Mouse (Mus musculus): ENCODE results near the gene Hist1h3g. TPM values are rescaled to one million over a fixed set of nuclear protein-coding genes. Genes with fewer than 3 reads are reported as not detected.
"Not testable (repeated sequence)": the region's sequence is repeated elsewhere in the genome, so short reads cannot be mapped to it uniquely, and the experiment has no call there.

The Hist1h3g gene
- polyA plus RNA-seq, 1 experiment from 2014 or later = 1.4 TPM

DNA sequence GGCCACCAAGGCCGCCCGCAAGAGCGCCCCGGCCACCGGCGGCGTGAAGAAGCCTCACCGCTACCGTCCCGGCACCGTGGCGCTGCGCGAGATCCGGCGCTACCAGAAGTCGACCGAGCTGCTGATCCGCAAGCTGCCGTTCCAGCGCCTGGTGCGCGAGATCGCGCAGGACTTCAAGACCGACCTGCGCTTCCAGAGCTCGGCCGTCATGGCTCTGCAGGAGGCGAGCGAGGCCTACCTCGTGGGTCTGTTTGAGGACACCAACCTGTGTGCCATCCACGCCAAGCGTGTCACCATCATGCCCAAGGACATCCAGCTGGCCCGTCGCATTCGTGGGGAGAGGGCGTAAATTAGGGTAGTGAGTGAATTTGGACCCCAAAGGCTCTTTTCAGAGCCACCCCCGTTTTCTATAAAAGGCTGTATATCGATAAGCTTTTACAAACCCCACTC lies 40.7 kb downstream of the Hist1h3g start:
- not testable (repeated sequence) for DNase-seq; H3K36me3 ChIP-seq (ENCODE audit: control insufficient read depth, insufficient read depth, low read length); ATAC-seq (ENCODE audit: low FRiP score, low TSS enrichment); H3K9me3 ChIP-seq (ENCODE audit: control insufficient read depth, low read length); H3K27me3 ChIP-seq (ENCODE audit: control insufficient read depth, insufficient read depth, low read length)
- H3K9ac ChIP-seq (replicated peaks; ENCODE audit: low read length) = peak overlapping the region; percentile 30; the same call in 1 of the 2 replicates
- H3K4me3 ChIP-seq (replicated peaks; ENCODE audit: low read depth, low read length) = peak overlapping the region; percentile 36
- H3K4me1 ChIP-seq (ENCODE audit: control insufficient read depth, insufficient read depth, low read length) = peaks cover 30% of the 10 kb centered on the region
- peak overlapping the region; percentile 59 for H3K4me2 ChIP-seq (ENCODE audit: low read length)
- H3K27ac ChIP-seq (replicated peaks; ENCODE audit: low read depth, low read length) = peak overlapping the region; percentile 68
- 0% methylated on average over 10 of the region's 40 CpGs for WGBS

DNA sequence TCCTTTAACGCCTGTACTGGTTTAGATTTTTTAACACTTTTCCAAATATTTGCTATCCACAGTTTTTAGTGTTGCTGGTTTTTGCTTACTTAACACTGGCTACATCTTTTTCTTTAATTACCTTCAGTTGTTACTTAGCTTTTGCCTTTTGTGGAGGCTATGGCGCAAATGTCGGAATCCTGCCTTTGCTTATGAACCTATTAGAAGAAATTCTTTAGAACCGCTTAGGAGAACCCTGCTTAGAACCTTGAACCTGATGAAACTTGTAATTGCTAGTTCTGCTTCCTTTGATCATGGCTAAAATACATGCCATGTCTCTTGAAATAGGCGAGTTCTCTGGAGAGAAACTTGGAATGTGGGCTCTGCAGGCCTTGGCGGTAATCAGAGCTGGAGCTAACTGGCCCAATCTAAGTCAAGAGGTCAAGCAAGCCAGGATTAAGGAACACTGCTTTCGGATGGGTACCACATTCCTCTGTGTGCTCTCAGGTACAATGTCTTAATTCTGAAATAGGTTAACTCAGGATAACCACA lies 41.2 kb downstream of the Hist1h3g start:
- peaks cover 30% of the 10 kb centered on the region for H3K4me1 ChIP-seq (ENCODE audit: control insufficient read depth, insufficient read depth, low read length)
- H3K9me3 ChIP-seq (ENCODE audit: control insufficient read depth, low read length) = no peaks in the 10 kb centered on the region
- no peaks in the 10 kb centered on the region for H3K36me3 ChIP-seq (ENCODE audit: control insufficient read depth, insufficient read depth, low read length)
- H3K9ac ChIP-seq (replicated peaks; ENCODE audit: low read length) = peak overlapping the region; percentile 30; the same call in 1 of the 2 replicates
- H3K27ac ChIP-seq (replicated peaks; ENCODE audit: low read depth, low read length) = peak overlapping the region; percentile 49; the same call in 1 of the 2 replicates
- WGBS = 2% methylated on average over 7 of the region's 7 CpGs
- no peak for ATAC-seq (ENCODE audit: low FRiP score, low TSS enrichment)
- H3K4me3 ChIP-seq (replicated peaks; ENCODE audit: low read depth, low read length) = peak overlapping the region; percentile 36
- no peak for DNase-seq
- peak overlapping the region; percentile 59 for H3K4me2 ChIP-seq (ENCODE audit: low read length)
- H3K27me3 ChIP-seq (ENCODE audit: control insufficient read depth, insufficient read depth, low read length) = no peaks in the 10 kb centered on the region

DNA sequence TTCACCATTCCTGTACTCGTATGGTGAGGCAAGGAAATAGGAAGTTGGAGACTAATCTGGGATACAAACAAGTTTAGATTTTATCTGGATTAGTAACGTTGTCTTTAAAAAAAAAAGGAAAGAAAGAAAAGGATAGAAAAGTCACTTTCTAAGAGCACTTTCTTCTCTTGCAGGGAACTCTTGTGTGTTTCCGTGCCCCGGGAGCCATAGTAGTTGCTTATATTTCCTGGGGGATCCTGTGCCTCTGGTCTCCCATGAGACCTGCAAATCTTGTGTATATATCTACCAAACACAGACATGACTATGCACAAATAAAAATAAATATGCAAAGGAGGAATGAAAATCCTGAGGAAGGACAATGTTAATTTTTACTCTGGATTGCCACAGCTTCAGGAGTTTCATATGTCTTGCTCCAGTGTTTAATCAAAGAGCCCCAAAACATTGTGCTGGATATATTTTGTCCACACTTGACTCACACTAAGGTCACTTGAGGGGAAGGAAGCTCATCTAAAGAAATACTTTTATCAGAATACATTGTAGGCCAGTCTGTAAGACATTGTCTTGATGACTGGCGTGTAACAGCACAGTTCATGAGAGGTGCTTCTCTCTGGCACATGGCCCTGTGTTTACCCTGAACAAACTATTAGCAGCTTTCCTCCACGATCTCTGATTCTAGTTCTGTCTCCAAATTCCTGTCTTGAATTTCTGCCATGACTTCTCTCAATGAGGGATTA lies 41.9 kb downstream of the Hist1h3g start:
- H3K4me3 ChIP-seq (replicated peaks; ENCODE audit: low read depth, low read length) = peak overlapping the region; percentile 36; the same call in 1 of the 2 replicates
- H3K27ac ChIP-seq (replicated peaks; ENCODE audit: low read depth, low read length) = no peak overlapping the region
- H3K9me3 ChIP-seq (ENCODE audit: control insufficient read depth, low read length) = no peaks in the 10 kb centered on the region
- H3K36me3 ChIP-seq (ENCODE audit: control insufficient read depth, insufficient read depth, low read length) = no peaks in the 10 kb centered on the region
- peaks cover 31% of the 10 kb centered on the region for H3K4me1 ChIP-seq (ENCODE audit: control insufficient read depth, insufficient read depth, low read length)
- 46% methylated on average over 6 of the region's 6 CpGs for WGBS
- H3K4me2 ChIP-seq (ENCODE audit: low read length) = peak overlapping the region; percentile 59
- no peak for ATAC-seq (ENCODE audit: low FRiP score, low TSS enrichment)
- H3K9ac ChIP-seq (replicated peaks; ENCODE audit: low read length) = peak overlapping the region; percentile 30; the same call in 1 of the 2 replicates
- no peak for DNase-seq
- no peaks in the 10 kb centered on the region for H3K27me3 ChIP-seq (ENCODE audit: control insufficient read depth, insufficient read depth, low read length)

DNA sequence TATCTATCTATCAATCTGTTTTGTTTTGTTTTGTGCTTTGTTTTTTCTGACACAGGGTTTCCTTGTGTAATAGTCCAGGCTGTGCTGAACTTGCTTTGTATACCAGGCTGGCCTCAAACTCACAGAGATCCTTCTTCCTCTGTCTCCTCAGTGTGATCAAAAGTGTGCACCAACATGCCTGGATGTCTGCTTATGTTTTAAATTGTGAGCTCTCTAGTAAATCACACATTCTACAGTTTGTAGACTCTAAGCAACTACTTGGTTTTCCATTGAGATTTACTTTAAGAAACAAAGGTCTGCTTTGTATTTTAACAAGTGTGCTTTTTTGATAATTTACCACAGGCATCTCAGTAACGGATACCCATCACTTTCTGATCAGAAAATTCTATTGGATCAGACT lies 42.6 kb downstream of the Hist1h3g start:
- no peak overlapping the region for H3K9ac ChIP-seq (replicated peaks; ENCODE audit: low read length)
- H3K9me3 ChIP-seq (ENCODE audit: control insufficient read depth, low read length) = no peaks in the 10 kb centered on the region
- WGBS = 95% methylated on average over 1 of the region's 1 CpGs
- no peaks in the 10 kb centered on the region for H3K36me3 ChIP-seq (ENCODE audit: control insufficient read depth, insufficient read depth, low read length)
- peaks cover 28% of the 10 kb centered on the region for H3K4me1 ChIP-seq (ENCODE audit: control insufficient read depth, insufficient read depth, low read length)
- no peaks in the 10 kb centered on the region for H3K27me3 ChIP-seq (ENCODE audit: control insufficient read depth, insufficient read depth, low read length)
- ATAC-seq (ENCODE audit: low FRiP score, low TSS enrichment) (no peak), DNase-seq (no peak)
- no peak overlapping the region for H3K4me3 ChIP-seq (replicated peaks; ENCODE audit: low read depth, low read length)
- H3K27ac ChIP-seq (replicated peaks; ENCODE audit: low read depth, low read length) = no peak overlapping the region
- no peak overlapping the region for H3K4me2 ChIP-seq (ENCODE audit: low read length)

DNA sequence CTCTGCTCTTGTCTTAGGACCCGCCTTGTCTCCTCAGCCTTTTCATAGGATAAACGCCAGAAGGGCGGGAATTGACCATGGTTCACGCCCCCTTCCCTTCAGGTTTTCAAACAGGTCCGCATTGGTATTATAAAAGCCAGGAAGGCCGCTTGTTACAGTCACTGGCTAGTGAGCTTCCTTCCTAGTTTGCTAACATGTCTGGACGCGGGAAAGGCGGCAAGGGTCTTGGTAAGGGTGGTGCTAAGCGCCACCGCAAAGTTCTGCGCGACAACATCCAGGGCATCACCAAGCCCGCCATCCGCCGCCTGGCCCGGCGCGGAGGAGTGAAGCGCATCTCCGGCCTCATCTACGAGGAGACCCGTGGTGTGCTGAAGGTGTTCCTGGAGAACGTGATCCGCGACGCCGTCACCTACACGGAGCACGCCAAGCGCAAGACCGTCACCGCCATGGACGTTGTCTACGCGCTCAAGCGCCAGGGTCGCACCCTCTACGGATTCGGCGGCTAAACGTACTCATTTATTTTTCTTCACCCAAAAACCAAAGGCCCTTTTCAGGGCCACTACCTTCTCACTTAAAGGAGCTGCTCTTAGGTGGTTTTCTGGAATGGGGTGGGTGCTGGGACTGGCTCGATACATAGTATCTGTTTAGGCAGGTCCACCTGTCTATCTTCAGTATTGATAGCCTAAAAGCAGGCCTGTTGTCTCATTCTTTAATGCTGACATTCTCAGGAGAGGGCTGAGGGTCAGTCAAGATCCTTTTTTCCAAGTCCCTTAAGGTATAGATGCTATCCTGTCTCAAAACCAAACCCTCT lies 46.4 kb downstream of the Hist1h3g start, which contains the start of gene Hist1h4d:
Gene Hist1h4d, plus strand, starts transcription at position 191 of the 811 bp plus-strand sequence.
- no peaks in the 10 kb centered on the region for H3K27me3 ChIP-seq (ENCODE audit: control insufficient read depth, insufficient read depth, low read length)
- no peaks in the 10 kb centered on the region for H3K9me3 ChIP-seq (ENCODE audit: control insufficient read depth, low read length)
- WGBS = under 1% methylated on average over 43 of the region's 43 CpGs
- DNase-seq (peak; percentile 98), ATAC-seq (ENCODE audit: low FRiP score, low TSS enrichment) (peak; percentile 91)
- no peaks in the 10 kb centered on the region for H3K36me3 ChIP-seq (ENCODE audit: control insufficient read depth, insufficient read depth, low read length)
- H3K27ac ChIP-seq (replicated peaks; ENCODE audit: low read depth, low read length) = peak within 1 kb of the TSS; percentile 78
- peaks cover 23% of the 10 kb centered on the region for H3K4me1 ChIP-seq (ENCODE audit: control insufficient read depth, insufficient read depth, low read length)
- H3K9ac ChIP-seq (replicated peaks; ENCODE audit: low read length) = peak within 1 kb of the TSS; percentile 47
- peak within 1 kb of the TSS; percentile 39 for H3K4me3 ChIP-seq (replicated peaks; ENCODE audit: low read depth, low read length)
- peak within 1 kb of the TSS; percentile 74 for H3K4me2 ChIP-seq (ENCODE audit: low read length)

DNA sequence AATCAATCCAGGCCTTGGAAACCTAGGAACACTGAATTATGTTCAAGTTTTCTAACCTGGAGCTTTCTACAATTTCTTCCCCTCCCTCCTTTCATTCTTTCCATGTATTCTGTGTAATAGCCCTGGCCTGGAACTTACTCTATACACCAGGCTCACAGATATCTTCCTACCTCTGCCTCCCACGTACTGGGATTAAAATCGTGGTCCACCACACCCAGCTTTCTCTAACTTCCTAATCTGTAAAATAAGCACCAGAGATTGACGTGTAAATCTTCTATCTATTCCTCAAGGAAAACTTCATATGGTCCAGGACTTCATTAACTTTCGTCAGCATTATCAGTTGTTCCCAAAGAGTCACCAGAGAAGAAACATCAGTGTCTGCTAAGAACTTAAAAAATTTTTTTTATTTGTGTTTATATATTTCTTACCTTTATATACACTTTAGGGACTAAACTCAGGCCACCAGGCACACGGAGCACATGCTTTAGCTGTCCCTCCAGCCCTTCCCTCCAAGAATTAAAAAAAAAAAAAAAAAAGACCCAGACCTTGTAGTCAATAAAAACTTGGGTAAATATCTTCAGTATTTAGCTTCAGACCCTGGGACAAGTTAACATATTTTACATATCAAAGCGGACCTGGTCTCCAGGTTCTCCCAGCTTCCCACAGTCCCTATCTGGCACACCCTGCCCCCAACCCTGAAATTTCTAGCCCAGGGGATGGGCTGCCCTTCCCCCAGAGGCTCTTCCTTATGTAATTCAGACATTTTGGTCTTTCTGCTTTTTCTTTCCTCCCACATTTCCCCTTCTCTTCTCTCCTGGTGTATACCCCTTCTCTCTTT lies 47.2 kb downstream of the Hist1h3g start:
- no peak for ATAC-seq (ENCODE audit: low FRiP score, low TSS enrichment)
- Histone ChIP-seq H3K4me2 (ENCODE audit: low read length) (peak overlapping the region; percentile 74), H3K27ac (replicated peaks; ENCODE audit: low read depth, low read length) (peak overlapping the region; percentile 78), H3K4me3 (replicated peaks; ENCODE audit: low read depth, low read length) (peak overlapping the region; percentile 39), H3K4me1 (ENCODE audit: control insufficient read depth, insufficient read depth, low read length) (peaks cover 16% of the 10 kb centered on the region), H3K9me3 (ENCODE audit: control insufficient read depth, low read length) (no peaks in the 10 kb centered on the region), H3K36me3 (ENCODE audit: control insufficient read depth, insufficient read depth, low read length) (no peaks in the 10 kb centered on the region), H3K27me3 (ENCODE audit: control insufficient read depth, insufficient read depth, low read length) (no peaks in the 10 kb centered on the region), H3K9ac (replicated peaks; ENCODE audit: low read length) (peak overlapping the region; percentile 47)
- 7% methylated on average over 6 of the region's 6 CpGs for WGBS
- DNase-seq = no peak

DNA sequence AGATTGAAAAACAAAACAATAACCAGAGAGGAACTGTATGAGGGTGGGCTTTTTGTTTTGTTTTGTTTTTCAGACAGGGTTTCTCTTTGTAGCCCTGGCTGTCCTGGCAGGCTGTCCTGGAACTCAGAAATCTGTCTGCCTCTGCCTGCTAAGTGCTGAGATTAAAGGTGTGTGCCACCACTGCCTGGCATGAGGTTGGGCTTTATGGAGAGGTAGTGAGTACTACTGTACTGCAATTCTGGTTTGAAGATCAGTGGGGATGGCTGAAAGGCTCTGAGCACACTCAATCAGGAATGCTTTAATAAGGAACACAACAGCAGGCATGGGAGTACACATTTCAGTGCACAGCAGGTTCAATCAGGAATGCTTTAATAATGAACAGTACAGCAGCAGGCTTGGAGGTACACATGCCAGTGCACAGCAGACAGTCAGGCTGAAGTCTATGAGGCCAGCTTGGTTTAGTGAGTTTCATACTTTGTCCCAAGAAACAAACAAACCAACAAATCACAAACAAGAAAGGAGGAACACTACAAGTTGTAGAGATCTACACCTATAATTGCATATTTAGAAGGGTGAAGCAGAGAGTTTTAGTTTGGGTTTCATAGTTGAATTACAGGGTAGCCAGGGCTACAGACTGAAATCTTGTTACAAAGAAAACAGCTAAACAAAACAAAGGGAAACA lies 48.3 kb downstream of the Hist1h3g start:
- Histone ChIP-seq H3K4me1 (ENCODE audit: control insufficient read depth, insufficient read depth, low read length) (peaks cover 16% of the 10 kb centered on the region), H3K4me3 (replicated peaks; ENCODE audit: low read depth, low read length) (no peak overlapping the region), H3K36me3 (ENCODE audit: control insufficient read depth, insufficient read depth, low read length) (no peaks in the 10 kb centered on the region), H3K27ac (replicated peaks; ENCODE audit: low read depth, low read length) (no peak overlapping the region), H3K9me3 (ENCODE audit: control insufficient read depth, low read length) (no peaks in the 10 kb centered on the region), H3K27me3 (ENCODE audit: control insufficient read depth, insufficient read depth, low read length) (no peaks in the 10 kb centered on the region), H3K4me2 (ENCODE audit: low read length) (0 out of 2 replicates have a peak overlapping the region, but pooled peaks have one; percentile 15), H3K9ac (replicated peaks; ENCODE audit: low read length) (no peak overlapping the region)
- ATAC-seq (ENCODE audit: low FRiP score, low TSS enrichment) (no peak), DNase-seq (no peak)

Measured in midbrain, embryonic 14.5 days (tissue).